Mouse (Mus musculus) adrenal gland, adult (tissue): ENCODE measurements around the gene Itpr2.
A peak's percentile ranks its signal among the peaks of the same experiment; 100 is the strongest.

ENCODE experiments used
- DNase-seq, 2 experiments: peaks; one replicate each; pipeline ENCODE4 v3.0.0; 2022 to 2023; ENCODE audit warnings: low spot score in 1 of 2; ENCODE audit not compliant: inconsistent age in 2 of 2

Gene Itpr2

DNA sequence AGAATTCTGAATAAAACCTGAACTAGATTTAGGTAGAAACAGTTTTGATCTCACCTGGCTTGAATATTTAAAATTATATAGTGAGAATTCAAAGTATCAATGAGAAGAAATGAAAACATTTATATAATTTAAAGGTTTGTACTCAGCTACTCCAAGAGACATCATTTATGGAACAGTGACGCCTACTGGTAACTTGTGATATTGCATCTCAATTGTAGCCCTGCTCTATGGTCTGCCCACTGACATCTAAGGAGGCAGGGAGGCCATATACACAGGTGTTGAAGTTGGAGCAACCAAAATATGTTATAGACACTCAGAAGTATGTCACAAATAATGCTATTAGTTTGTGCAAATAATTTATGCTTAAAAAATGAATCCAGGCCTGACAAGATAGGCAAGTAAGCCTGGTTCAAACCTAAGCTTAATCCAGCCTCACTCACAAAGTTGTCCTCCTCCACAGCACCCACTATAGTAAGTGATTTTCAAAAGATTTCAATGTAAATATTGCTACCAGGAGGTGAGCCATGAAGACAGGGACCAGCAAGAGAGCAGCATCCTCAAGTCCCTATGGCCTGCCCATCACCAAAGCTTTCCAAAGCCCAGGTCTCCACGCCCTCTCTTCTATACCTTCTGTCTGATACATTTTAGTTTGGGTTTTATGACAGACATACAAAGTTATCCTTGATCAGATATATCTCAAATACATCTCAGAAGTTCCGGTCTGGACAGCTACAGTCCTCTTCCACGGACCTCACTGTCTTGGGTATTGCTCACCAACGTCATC, 229.6 kb downstream of the Itpr2 start:
- peak in 1 of 2 experiments; percentile 84 for DNase-seq

DNA sequence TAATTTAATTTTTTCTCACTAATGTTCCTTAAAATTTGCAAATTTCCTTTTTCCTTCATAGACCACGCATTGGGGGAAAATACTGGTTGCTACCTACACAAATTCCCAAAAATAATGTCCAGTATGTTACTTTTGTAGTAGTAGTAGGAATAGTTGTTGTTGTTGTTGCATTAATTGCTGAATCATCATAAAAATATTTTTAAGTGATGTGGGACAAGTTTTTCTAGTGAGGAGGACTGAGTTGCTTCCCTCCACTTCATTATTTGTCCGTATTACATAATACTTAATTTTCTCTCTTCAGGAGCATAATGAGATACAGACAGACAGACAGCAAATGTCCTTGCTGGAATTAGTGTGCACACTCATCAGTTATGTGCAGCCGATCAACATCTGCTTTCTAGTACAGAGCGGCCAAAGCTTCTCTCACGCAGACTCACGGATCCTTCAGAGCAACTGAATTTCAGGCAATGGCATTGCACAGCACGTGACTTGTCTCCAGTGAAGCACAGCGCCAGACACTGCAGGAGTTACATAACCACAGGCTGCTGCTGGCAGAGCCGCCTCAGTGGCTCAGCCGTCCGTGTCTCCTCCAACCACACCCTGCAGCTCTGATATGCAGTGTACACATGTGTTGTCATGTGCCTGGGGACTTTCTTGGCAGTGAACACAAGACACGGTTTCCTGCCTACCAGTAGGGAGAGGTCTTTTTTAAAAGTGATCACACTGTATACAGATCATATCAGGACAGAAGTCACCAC, 231.1 kb downstream of the Itpr2 start:
- DNase-seq: peak; percentile 71 to 84

DNA sequence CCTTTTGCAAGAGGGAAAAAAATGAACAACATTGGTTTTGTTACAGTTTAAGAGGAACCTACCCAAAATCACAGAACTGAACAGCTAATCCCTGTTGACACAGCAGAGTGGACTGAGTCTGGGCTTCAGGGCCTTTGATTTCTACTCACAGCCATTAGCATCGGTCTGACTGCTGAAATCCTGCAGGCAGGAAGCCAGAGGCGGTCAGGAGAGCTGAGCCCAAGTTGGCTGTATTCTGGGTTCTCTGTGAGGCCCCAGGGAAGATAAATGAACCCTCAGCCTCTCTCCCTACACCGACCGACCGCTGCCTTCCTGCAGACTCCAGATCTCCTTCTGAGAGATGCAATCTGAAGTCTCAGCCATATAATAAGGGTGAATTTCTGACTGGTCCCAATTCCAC, 231.9 kb downstream of the Itpr2 start:
- peak; percentile 15 to 49 for DNase-seq

DNA sequence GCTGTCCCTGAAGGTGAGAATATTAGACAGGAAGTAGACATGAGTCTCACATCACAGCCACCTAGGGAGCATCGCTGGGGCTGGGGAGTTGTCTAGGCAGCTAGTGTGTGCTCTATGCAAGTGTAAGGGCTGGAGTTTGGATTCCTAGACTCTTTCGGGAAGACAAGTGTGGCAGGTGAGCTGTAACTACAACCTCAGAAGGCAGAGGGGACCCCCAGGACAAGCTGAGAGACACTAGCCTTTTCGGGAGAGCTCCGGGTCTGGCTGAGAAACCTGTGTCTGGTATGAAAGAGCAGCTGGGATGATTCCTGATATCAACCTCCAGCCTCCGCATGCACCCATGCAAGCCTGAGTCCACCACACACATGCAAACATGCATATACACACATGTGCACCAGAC, 232.7 kb downstream of the Itpr2 start:
- no peak for DNase-seq

DNA sequence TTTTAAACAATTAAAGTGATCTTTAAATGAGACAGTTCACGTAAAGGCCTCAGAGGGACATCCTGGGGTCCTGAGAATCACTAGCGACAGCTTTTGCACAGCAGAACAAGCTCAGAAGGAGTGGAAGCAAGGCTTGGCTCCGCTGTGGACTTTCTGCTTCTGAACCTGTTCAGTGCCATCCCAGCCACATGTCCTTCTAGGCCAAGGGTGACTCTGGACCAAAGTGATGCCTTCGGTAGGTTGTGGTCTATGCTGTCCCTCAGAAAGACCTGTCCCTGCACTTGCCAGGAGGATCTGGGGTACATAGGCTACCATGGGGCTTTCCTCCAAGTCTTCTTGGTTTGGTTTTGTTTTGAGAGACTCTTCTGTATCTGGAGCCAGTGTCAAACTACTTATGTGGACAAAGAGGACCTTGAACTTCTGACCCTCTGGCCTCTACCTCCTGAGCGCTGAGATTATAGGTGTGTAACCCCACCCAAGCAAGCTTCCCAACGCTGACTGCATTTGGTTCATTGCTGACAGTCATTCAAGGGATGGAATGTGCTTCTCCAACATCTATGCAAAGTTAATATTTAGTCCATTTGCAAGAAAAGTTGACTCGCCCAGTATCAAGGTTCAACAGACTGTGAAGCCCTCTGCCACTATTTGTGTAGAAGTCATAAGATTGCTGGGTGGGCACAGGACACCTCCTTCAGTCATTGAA, 241.2 kb downstream of the Itpr2 start:
- DNase-seq: no peak

DNA sequence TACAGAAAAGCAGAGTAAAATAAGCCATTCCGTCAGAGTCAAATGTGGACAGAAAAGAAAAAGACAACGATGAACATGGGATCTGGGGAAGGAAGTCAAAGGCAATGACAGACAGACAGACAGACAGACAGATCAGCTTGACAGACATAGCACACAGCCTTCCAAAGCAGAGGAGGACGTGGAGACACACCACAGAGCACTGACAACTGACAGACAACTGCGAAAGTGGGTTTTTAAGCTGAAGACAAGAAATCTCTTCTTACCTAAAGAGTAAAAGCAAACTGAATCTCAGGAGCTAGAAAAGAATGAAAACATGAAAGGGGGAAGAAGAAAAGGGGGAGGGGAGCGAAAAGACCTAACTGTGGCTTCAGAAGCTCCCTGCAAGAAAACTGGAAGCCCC, 243.3 kb downstream of the Itpr2 start:
- no peak for DNase-seq

DNA sequence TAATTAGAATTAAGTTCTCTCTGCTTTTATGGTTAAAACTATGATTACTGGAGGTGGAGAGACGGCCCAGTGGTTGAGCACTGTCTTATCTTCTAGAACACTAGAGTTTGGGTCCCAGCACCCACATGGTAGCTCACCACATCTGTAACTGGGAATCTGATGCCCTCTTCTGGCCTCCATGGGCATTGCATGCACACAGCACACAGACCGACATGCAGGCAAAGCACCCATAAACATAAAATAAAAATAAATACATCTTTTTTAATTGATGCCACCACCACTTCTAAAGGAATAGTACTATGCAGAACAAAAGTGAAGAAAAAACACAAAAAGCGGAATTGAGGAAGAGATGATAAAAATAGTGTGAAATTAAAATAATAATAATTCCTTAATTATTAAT, 243.8 kb downstream of the Itpr2 start:
- DNase-seq: no peak

DNA sequence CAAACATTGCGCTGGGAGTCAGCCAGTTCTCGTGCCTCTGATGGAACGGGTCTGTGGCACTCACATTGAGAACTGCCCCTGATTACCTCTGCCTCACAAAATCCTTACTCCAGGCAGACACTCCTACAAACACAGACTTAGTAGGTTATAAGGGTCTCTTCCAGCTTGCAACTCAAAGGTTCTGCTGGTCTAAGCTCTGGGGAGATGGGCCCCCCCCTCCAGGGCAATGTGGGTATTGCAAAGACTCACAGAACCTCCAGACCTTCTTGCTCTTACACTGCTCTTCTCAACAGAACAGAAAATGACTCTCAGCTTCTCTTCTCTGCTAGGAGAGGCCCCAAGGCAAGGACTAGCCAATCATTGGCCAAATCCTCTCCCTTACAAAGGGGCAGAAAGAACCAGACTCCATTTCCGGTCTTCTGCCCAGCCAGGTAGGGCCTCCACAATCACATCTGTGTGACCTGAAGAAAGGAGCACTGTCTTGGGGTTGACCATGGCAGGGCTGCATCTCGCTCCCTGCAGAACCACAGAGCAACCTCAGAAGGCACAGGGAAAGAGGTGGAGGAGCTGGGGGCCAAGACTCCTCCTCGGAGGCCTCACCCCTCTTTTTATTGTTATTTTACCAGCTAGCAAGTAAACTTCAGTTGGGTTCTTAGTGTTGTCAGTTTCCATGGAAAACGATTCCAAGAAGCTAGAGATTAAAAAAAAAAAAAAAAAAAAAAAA, 244.9 kb downstream of the Itpr2 start:
- DNase-seq: no peak

DNA sequence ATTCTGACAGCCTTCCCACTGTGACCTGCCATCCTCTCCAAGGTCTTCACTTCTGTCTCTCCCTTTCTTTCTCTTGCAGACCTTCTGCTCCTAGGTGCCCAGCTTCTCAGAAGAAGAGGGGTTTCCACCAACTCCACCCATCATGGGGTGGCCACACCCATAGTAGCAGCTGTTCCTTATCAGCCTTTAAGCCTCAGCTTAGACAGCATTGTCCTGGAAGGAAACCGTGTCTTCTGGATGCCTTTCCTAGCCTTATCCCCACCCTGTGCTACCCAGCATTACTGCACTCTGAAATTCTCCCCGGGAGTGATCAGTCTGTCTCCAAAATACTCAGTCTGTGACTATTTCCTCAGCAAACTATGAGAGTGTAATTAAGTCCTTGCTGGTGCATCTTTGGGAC, 245.6 kb downstream of the Itpr2 start:
- no peak for DNase-seq

DNA sequence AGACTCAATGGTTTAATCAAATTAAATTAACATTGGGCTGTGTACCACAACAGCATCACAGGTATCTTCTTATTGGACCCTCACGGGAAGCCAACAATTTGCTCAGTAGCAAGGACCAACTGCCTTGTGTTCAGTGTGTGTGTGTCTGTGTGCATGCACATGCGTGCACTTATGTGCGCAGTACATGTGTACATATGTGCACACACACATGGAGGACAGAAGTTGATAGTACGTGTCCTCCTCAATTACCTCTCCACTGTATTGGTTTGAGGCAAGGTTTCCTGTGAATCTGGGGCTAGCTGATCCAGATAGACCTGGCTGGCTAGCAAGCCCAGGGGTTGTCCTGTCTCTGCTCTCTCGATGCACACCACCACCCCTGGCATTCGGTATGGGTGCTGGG, 246.4 kb downstream of the Itpr2 start:
- no peak for DNase-seq

DNA sequence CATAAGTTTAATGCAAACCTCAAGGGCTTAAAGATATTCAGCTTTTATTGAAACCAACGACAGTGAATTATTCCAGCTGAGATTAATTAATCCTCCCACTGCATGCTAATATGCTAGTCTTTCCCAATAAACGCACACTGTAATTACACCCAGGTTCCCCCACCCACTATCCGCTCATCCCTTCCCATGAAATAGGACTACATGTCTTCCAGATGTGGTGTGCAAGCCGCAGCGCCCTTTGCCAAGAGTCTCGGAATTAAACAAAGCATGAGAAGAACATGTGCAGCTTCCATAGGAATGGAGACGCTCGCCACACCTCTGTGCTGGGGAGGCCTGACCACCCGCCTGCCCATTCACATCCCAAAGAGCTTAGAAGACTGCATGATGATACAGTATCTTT, 247.1 kb downstream of the Itpr2 start:
- no peak for DNase-seq

DNA sequence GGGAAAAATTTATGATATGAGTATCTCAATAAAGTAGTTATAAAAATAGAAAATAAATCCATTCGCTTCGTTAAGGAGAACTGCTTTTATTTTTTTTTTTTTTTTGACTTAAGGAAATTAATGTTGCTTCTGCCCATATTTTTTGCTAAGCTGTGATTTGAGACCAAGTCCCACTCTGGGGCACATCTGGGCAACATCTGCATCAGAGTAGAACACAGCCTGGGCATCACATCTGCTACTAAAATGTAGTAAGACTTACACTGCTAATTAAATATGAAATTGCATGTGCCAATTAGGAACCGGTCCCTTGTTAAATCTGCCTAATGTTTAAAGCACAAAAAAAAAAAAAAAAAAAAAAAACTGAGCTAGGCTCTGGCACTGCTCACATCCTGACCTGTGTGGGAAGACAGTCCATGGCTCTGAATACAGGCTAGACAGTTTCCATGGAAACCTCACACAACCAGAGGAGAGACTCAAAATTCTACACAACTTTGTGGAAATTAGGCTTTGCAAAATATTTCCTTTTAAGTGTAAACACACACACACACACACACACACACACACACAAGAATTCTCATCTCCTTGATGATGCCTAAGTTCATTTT, 247.7 kb downstream of the Itpr2 start:
- no peak for DNase-seq

DNA sequence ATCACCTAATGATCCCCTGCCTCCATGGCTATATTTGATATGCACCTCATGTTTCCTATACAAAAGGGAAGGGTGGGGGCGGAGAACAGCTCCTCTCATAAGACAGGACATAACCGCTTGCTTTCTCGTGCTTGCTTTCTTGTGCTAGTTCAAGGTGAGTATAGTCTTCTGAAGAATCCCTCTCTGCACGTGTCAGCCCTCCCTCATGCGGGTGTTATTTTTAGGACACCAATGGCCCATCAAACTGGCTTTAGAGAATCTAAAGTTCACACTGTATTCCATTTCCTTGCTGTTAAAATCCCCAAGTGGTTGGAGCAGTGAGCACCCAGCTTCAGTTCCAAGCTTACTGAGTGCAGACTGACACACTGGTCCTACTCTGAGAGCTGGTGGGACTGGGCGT, 252.9 kb downstream of the Itpr2 start:
- no peak for DNase-seq

DNA sequence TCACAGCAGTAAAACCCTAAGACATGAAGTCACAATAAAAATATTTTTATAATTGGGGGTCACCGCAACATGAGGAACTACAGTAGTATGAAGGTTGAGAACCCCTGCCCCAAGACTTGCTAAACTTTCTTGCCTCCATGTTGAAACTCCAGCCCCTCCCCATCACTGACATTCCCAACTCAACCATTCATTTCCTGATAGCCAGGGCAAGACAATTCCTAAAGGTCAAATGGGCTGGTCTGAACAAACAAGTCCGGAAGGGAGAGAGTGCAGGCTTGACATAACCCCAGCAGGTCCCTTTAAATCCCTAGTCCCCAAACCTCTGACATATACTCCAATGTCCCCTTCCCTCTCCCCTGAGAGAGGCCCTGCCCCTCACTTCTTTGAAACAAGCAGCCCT, 253.7 kb downstream of the Itpr2 start:
- no peak for DNase-seq

DNA sequence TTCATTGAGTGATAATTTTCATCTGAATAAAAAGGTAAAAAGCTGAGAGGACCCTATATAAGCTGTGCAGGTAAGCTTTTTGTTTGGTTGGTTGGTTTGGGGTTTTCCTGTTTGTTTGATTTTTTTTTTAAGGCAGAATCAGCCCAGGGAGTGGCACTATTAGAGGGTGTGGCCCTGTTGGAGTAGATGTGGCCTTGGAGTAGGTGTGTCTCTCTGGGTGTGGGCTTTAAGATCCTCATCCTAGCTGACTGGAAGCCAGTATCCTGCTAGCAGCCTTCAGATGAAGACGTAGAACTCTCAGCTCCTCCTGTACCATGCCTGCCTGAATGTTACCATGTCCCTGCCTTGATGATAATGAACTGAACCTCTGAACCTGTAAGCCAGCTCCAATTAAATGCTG, 254.1 kb downstream of the Itpr2 start:
- DNase-seq: no peak

DNA sequence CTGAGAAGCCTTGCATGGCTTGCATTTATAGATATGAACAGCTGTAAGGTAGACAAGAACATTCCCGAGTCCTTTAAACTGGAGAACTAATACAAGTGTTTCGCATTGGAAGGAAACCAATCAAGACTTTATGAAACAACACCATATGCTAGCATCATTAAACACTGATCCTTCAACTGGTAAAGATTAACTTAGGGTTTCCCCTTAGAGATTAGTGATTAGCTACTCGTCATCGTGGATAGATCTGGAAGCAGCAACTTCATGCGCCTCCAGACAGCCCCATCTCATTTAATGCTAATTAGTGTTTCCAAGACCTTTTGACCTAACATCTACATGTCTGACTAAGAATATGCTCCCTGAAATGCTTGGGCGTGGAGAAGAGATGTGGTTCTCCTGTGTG, 255.7 kb downstream of the Itpr2 start:
- DNase-seq: no peak

DNA sequence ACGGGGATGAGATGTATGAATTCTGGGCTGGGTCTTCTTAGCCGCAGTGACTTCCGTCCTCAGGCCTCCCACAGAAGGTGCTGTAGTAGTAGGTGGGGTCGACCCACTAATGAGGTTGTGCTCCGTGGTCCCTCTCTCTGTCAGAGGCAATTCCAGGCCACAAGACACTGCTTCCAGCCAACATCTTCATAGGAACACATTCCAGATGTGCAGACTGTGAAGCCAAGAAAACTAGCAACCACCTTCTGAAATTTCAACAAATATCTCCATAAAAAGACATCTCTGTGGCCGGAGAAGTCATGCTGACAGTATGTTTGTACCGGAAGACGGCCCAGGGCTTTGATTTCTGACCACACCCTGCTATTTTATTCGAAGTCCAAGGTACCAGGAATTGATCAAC, 256.1 kb downstream of the Itpr2 start:
- DNase-seq: no peak

DNA sequence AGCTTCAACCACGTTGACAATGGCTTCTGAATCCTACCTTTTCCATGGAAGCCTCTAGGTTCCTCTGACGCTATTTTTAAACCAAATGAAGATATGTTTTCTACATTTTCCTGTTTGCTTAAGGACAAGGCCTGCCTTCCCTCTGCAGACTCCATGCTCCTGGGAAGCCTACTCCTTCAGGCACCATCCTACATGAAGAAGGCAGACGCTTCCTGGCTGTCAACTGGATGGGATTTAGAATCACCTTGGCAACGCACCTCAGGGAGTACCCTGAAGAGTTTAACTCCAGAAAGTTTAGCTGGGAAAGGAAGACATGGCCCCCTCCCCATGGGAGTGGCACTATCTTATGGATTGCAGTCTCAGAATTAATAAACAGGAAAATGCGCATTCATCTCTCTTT, 259.0 kb downstream of the Itpr2 start:
- DNase-seq: no peak

DNA sequence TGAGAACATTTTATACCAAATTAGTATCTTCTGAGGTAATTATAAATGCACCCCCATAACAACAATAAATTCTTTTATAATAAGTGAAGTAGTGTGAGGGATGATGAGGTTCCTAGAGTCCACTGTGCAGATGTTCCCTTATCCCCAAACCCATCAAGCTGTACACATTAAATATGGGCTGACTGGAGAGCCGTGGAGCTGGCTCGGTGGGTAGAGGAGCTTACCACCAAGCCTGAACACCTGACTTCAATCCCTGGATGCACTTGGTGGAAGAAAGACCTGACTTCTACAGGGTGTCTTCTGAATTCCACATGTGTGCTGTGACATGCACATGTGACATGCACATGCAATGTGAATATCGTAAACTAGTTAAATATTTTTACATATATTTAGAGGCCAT, 260.7 kb downstream of the Itpr2 start:
- no peak for DNase-seq

DNA sequence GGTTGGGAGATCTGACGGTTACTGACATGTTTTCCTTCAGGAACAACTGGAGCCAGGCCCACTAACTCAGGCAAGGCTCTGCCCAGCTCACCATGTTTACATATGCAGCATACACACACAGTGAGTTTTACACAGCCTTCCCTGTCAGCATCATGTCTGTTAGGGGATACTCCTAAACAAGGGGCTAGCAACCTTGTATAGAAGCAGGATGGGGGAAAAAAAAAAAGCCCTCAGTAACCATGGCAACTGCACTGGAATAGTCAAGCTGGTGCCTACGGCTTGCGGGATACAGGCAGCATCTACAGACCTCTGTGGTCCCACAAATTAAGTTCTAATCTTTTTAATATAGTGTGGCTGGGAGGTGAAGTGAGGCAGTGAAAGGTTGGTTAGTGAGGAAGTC, 266.9 kb downstream of the Itpr2 start:
- no peak for DNase-seq

DNA sequence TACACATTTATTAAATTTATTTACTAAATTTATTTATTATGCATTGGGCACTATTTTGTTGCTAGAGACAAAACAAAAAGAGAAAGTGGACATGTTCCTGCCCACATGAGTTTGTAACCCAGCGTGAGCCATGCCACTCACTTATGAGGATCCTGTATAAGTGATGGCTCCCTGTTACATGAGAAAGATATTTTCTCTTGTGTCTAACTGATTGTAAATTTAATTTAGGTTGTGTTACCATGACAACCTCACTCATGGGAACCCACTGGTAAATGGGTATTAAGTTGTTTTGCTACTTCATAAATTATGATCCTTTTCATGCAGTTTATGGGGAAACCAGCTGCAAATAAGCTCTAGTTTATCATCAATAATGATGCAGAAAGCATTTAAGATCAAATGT, 267.6 kb downstream of the Itpr2 start:
- DNase-seq: no peak
